Mouse (Mus musculus) liver, adult 2 months (tissue): Measurements from ENCODE around the gene Prcd. TPM values are rescaled to one million over a fixed set of nuclear protein-coding genes. Genes with fewer than 3 reads are reported as not detected.
"Not testable (repeated sequence)": the region's sequence is repeated elsewhere in the genome, so short reads cannot be mapped to it uniquely, and the experiment has no call there.

Experiments
- DNase-seq: peaks from one replicate; pipeline ENCODE4 v3.0.0-alpha.2; 2011; ENCODE audit warnings: low read depth, low spot score; ENCODE audit errors: extremely low read depth
- H3K27ac ChIP-seq: fragments of 200-500 bp; replicated peaks from 2 replicates; pipeline ENCODE4 v1.5.1; 2012; ENCODE audit warnings: low read depth, mild to moderate bottlenecking, control low read depth, inconsistent platforms, low read length; ENCODE audit not compliant: insufficient read depth
- H3K27me3 ChIP-seq: fragments of 200-500 bp; 2 replicates; pipeline ENCODE4 v1.6.1; 2012; ENCODE audit warnings: mild to moderate bottlenecking, moderate library complexity, low read length, inconsistent platforms; ENCODE audit not compliant: control insufficient read depth, insufficient read depth
- H3K36me3 ChIP-seq: fragments of 200-500 bp; 2 replicates; pipeline ENCODE4 v1.6.1; 2012; ENCODE audit warnings: low read length, inconsistent platforms; ENCODE audit not compliant: control insufficient read depth, insufficient read depth
- H3K4me1 ChIP-seq: fragments of 200-500 bp; 2 replicates; pipeline ENCODE4 v1.6.1; 2011; ENCODE audit warnings: low read length; ENCODE audit not compliant: control insufficient read depth, insufficient read depth
- H3K4me3 ChIP-seq: fragments of 200-500 bp; 2 replicates; pipeline ENCODE4 v1.5.1; 2011; ENCODE audit warnings: low read depth, mild to moderate bottlenecking, control low read depth, low read length, moderate library complexity; ENCODE audit not compliant: insufficient read depth
- H3K79me2 ChIP-seq: fragments of 200-500 bp; 2 replicates; pipeline ENCODE4 v1.6.1; 2012; ENCODE audit warnings: inconsistent platforms, mild to moderate bottlenecking, low read length, moderate library complexity; ENCODE audit not compliant: control insufficient read depth, insufficient read depth
- H3K9ac ChIP-seq: fragments of 200-500 bp; 2 replicates; pipeline ENCODE4 v1.6.1; 2012; ENCODE audit warnings: low read depth, mild to moderate bottlenecking, control low read depth, inconsistent platforms, low read length
- CTCF ChIP-seq: fragments of 200-500 bp; IDR thresholded peaks from 2 replicates; pipeline ENCODE4 v1.5.1; 2011; ENCODE audit warnings: low read depth, low read length, control low read depth
- POLR2A ChIP-seq: fragments of 200-500 bp; IDR thresholded peaks from 2 replicates; pipeline ENCODE4 v1.6.1; 2011; ENCODE audit warnings: low read length, control low read depth; ENCODE audit not compliant: insufficient read depth; ENCODE audit errors: extremely low read depth
- WGBS: fragments of 180-500 bp; shearing (Covaris S2); methylation state at CpG from one replicate; pipeline ENCODE4 v1.1.7; 2018; 5-methylcytosine and 5-hydroxymethylcytosine counted together
- polyA plus RNA-seq: library from polyadenylated mRNA; depleted of rRNA; stranded (reverse); fragments of >200 nt; gene quantifications from 2 replicates; pipeline ENCODE4 v1.2.3, GENCODE M21; 2012
- total RNA-seq: library from RNA; depleted of rRNA; stranded (reverse); fragments of >200 nt; gene quantifications from 2 replicates; pipeline ENCODE4 v1.2.3, GENCODE M21; 2014

The Prcd gene
- total and polyA plus RNA-seq, 2 experiments = not detected

GRCm38 (mm10) chr11:116671845-116672434 lies 18.6 kb downstream of the Prcd start:
- Histone ChIP-seq H3K9ac (peak overlapping the region; percentile 80), H3K36me3 (peaks cover 39% of the 10 kb centered on the region), H3K4me1 (peaks cover 4% of the 10 kb centered on the region), H3K27ac (peak overlapping the region; percentile 51), H3K4me3 (peak overlapping the region; percentile 65), H3K79me2 (peaks cover 4% of the 10 kb centered on the region; the same call in 1 of the 2 replicates), H3K27me3 (no peaks in the 10 kb centered on the region)
- DNase-seq = no peak
- 1% methylated on average over 24 of the region's 24 CpGs for WGBS
- TF ChIP-seq CTCF = no peak
- no peak for TF ChIP-seq POLR2A

DNA sequence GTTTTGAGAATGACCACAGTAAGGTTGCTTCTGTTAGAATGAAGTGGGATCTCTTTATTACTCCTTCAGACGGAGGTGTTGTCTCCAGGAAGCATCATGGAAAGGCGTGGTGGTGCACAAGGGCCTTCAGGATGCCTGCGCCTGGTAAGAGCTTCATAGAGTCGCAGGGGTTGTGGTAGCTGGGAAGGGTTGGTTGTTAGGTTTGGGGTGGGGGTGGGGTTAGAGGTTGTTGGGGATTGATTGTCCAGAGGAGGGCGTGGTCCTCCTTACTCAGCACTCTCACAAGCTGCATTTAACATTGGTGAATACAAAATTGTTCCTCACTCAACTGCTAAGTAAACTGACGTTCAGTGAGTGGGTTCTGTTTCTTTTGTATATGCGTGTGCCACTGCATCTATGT lies 19.3 kb downstream of the Prcd start:
- peaks cover 4% of the 10 kb centered on the region; the same call in 1 of the 2 replicates for H3K79me2 ChIP-seq
- no peaks in the 10 kb centered on the region for H3K27me3 ChIP-seq
- peaks cover 41% of the 10 kb centered on the region for H3K36me3 ChIP-seq
- H3K4me3 ChIP-seq = no peak overlapping the region
- H3K4me1 ChIP-seq = peaks cover 4% of the 10 kb centered on the region
- no peak overlapping the region for H3K27ac ChIP-seq
- no peak overlapping the region; the same call in 1 of the 2 replicates for H3K9ac ChIP-seq
- TF ChIP-seq CTCF = no peak
- 42% methylated on average over 7 of the region's 7 CpGs for WGBS
- no peak for DNase-seq

DNA sequence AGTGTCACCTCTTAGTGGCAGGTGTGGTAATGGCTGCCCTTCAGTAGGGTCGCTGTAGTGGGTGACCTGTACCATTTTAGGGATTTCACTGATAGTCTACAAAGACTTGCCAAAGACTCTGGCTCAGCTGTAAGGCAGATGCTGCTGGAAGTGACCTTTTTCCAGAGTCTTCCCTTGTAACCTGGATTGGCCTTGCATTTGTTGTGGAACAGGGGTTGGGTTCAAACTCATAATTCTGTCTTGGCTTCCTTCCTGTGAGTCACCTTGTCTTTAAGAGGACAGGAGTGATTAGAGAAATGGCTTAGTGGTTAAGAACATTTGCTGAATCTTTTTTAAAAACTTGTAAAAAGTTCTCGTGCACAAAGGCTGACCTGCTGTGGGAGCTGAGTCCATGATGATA lies 20.1 kb downstream of the Prcd start:
- 77% methylated on average over 2 of the region's 2 CpGs for WGBS
- no peaks in the 10 kb centered on the region for H3K27me3 ChIP-seq
- peaks cover 41% of the 10 kb centered on the region for H3K36me3 ChIP-seq
- TF ChIP-seq POLR2A = no peak
- TF ChIP-seq CTCF = no peak
- peaks cover 4% of the 10 kb centered on the region; the same call in 1 of the 2 replicates for H3K79me2 ChIP-seq
- H3K27ac ChIP-seq = no peak overlapping the region
- peaks cover 4% of the 10 kb centered on the region for H3K4me1 ChIP-seq
- no peak overlapping the region for H3K9ac ChIP-seq
- H3K4me3 ChIP-seq = no peak overlapping the region
- no peak for DNase-seq

DNA sequence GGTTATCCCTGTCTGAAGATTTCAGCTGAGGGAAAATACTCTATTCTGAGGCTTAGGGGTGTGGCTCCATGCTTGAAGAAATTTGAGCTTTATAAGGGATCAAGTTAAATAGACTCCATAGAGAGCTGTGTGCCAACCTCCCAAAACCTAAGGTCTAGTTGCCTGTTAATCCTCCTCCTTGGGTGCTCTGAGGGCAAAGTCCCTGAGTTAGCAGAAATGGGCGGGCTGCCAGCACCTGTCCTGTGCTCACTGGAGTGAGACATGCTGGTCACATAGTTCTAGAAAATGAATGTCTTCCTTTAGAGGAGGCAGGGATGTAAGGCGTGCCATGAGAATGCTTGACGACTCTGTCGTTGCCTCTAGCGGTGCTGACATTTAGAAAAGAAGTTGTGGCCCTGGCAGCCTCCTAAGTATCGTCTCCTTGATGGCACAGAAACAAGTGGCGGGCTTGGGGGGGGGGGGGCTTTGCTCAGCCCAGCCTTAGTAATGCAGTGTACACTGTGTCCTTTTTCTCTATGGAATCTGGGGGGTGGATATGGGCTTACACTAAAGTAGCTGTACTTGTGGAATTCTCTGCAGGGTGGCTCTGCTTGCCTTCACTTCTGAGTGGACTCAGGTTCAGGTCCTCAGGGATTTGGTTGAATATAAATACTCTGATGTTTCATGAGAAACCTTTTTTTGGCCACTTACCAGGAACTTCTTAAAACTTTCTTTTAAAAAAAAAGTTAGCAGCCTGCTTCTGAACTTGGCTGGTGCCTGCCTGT lies 21.5 kb downstream of the Prcd start:
- Histone ChIP-seq H3K27ac (no peak overlapping the region), H3K27me3 (no peaks in the 10 kb centered on the region), H3K4me3 (no peak overlapping the region), H3K79me2 (peaks cover 4% of the 10 kb centered on the region; the same call in 1 of the 2 replicates), H3K9ac (no peak overlapping the region), H3K4me1 (peaks cover 4% of the 10 kb centered on the region), H3K36me3 (peaks cover 41% of the 10 kb centered on the region)
- TF ChIP-seq CTCF (no peak), POLR2A (no peak)
- DNase-seq = peak; percentile 58
- WGBS = 91% methylated on average over 7 of the region's 7 CpGs

- not testable (repeated sequence) for H3K27me3 ChIP-seq, DNase-seq, H3K4me3 ChIP-seq, H3K79me2 ChIP-seq, H3K9ac ChIP-seq, H3K4me1 ChIP-seq, H3K27ac ChIP-seq
- 54% methylated on average over 6 of the region's 6 CpGs for WGBS
- peaks cover 41% of the 10 kb centered on the region for H3K36me3 ChIP-seq
Measured at GRCm38 (mm10) chr11:116675429-116675828, 22.1 kb downstream of the Prcd start.
